Mouse (Mus musculus): Measurements from ENCODE around the gene Vpreb1. TPM values are rescaled to one million over a fixed set of nuclear protein-coding genes. Genes with fewer than 3 reads are reported as not detected.
"Not testable (repeated sequence)": the region's sequence is repeated elsewhere in the genome, so short reads cannot be mapped to it uniquely, and the experiment has no call there.

Vpreb1 gene
- polyA plus RNA-seq, 1 experiment, result 4.5 TPM

DNA sequence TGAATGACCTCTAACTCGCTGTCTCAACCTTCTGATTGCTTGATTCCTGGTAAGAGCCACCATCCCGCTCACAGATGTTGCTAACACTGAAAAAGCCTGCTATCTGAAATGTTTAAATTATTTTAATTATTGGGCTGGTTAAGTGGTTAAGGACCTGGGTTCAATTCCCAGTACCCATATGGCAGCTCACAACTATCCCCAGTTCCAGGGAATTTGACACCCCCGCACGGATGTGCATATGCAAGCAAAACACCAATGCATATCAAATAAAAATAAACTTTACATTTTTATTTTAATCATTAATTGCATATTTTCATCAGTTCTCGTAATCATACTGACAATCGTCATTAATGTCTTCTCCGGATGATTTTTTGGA lies 414 bp downstream of the Vpreb1 start:
- no peak for TF ChIP-seq CTCF (IDR thresholded peaks at IDR 0.05; ENCODE audit: extremely low read depth, insufficient read length, insufficient replicate concordance, low read depth, low read length)
- TF ChIP-seq POLR2A (IDR thresholded peaks at IDR 0.05; ENCODE audit: low read depth, low read length), result no peak

DNA sequence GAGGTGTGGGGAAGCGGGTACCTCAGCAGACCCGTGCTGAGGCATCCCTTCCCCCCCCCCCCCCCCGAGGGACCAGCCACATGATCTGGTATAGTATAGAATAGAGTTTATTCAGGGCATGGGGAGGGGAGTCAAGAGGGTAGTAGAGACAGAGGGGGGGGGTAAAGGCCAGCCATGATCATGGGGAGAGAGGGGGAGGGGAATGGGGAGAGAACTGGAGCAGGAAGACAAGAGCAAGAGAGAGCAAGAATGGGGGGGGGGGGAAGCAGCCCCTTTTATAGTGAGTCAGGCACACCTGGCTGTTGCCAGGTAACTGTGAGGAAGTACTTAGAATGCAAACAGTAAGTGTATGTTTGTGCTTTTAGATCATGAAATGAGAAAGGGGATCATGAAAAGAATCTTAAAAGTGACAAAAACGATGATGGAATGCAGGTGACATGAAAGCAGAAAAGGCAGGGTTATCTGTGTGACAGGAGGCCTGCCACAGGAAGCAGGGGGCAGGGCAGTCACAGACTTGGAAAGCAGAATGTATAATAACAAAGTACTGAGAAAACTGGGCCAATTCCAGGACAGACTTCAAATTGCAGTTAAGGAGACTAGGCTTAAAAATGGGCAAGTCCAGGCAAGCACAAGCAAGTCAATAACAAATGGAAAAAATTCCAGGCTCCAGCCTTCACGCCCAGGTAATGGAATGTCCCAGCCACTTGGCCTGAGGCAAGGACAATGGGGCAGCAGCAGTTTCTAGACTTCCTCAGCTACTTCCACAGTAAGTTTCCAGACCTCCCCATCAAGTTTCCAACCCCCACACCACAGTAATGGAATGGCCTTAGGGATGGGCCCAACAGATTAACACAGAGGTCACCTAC lies 4.7 kb downstream of the Vpreb1 start:
- no peak overlapping the region for H3K27ac ChIP-seq (ENCODE audit: insufficient read depth, low read depth, low read length)
- no peak for TF ChIP-seq POLR2A (IDR thresholded peaks at IDR 0.05; ENCODE audit: low read depth, low read length)
- no peak for TF ChIP-seq CTCF (IDR thresholded peaks at IDR 0.05; ENCODE audit: extremely low read depth, insufficient read length, insufficient replicate concordance, low read depth, low read length)
- H3K27me3 ChIP-seq (ENCODE audit: control insufficient read depth, insufficient read depth, low read length), result no peaks in the 10 kb centered on the region
- WGBS, result 42% methylated on average over 5 of the region's 5 CpGs
- H3K36me3 ChIP-seq (ENCODE audit: control insufficient read depth, insufficient read depth, low read length), result no peaks in the 10 kb centered on the region
- H3K4me3 ChIP-seq (ENCODE audit: low read depth, low read length), result no peak overlapping the region
- no peaks in the 10 kb centered on the region for H3K4me1 ChIP-seq (ENCODE audit: control insufficient read depth, insufficient read depth, insufficient read length, low read length)

More for the DNA sequence above, 414 bp downstream of the Vpreb1 start:
- no peak overlapping the region for H3K27ac ChIP-seq (ENCODE audit: insufficient read depth, low read depth, low read length)
- no peaks in the 10 kb centered on the region for H3K4me1 ChIP-seq (ENCODE audit: control insufficient read depth, insufficient read depth, insufficient read length, low read length)
- no peaks in the 10 kb centered on the region for H3K27me3 ChIP-seq (ENCODE audit: control insufficient read depth, insufficient read depth, low read length)
- H3K36me3 ChIP-seq (ENCODE audit: control insufficient read depth, insufficient read depth, low read length), result no peaks in the 10 kb centered on the region; the same call in 1 of the 2 replicates
- peak overlapping the region; percentile 92 for H3K4me3 ChIP-seq (ENCODE audit: low read depth, low read length)
- WGBS, result 31% methylated on average over 7 of the region's 7 CpGs

DNA sequence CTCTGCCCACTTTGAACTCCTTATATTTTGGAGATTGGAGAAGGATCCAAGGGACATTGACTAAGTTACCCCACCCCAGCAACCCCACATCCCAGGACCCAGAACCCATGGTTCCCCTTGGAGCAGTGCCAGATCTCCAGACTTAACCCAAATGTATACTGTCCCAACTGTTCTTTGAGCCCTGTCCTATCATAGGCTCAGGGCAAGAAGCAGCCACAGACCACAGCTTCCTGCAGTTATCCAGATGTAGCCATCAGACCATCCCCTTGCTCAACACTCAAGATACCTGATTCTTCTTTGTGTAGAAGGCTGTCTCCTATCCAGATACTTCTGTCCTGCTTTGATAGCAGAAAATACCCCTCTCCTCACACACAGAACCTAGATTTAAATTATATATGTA lies 5.4 kb downstream of the Vpreb1 start:
- TF ChIP-seq CTCF (IDR thresholded peaks at IDR 0.05; ENCODE audit: extremely low read depth, insufficient read length, insufficient replicate concordance, low read depth, low read length), result no peak
- no peak for TF ChIP-seq POLR2A (IDR thresholded peaks at IDR 0.05; ENCODE audit: low read depth, low read length)
- H3K27ac ChIP-seq (ENCODE audit: insufficient read depth, low read depth, low read length), result no peak overlapping the region
- no peaks in the 10 kb centered on the region for H3K4me1 ChIP-seq (ENCODE audit: control insufficient read depth, insufficient read depth, insufficient read length, low read length)
- no peaks in the 10 kb centered on the region for H3K36me3 ChIP-seq (ENCODE audit: control insufficient read depth, insufficient read depth, low read length)
- H3K4me3 ChIP-seq (ENCODE audit: low read depth, low read length), result no peak overlapping the region
- H3K27me3 ChIP-seq (ENCODE audit: control insufficient read depth, insufficient read depth, low read length), result no peaks in the 10 kb centered on the region

DNA sequence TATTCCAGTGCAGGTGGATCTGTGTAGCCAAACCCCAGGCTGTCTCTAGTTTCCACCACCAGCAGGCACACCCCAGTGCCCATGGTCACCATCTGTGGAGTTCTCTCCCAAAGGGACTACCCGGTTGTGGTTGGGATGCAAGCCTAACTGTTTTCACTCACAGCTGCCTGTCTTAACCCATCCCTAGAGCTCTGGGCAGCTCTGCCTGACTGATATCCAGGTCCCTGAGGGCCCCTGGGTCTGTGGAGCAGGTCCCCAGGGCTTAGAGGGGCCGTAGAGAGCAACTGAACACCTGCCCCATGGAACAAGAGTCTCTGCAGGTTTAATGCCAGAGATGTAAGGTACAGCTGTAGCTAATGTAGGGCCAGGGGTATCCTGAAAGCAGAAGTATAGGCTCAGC lies 6.7 kb downstream of the Vpreb1 start, which contains the start of gene Igll1:
TSS of gene Igll1 (minus strand) at position 8 of the 400 bp plus-strand sequence.
- no peaks in the 10 kb centered on the region for H3K36me3 ChIP-seq (ENCODE audit: control insufficient read depth, insufficient read depth, low read length)
- TF ChIP-seq CTCF (IDR thresholded peaks at IDR 0.05; ENCODE audit: extremely low read depth, insufficient read length, insufficient replicate concordance, low read depth, low read length) (no peak), POLR2A (IDR thresholded peaks at IDR 0.05; ENCODE audit: low read depth, low read length) (no peak)
- H3K27me3 ChIP-seq (ENCODE audit: control insufficient read depth, insufficient read depth, low read length), result no peaks in the 10 kb centered on the region
- no peak within 1 kb of the TSS for H3K4me3 ChIP-seq (ENCODE audit: low read depth, low read length)
- no peak within 1 kb of the TSS for H3K27ac ChIP-seq (ENCODE audit: insufficient read depth, low read depth, low read length)
- H3K4me1 ChIP-seq (ENCODE audit: control insufficient read depth, insufficient read depth, insufficient read length, low read length), result no peaks in the 10 kb centered on the region
- WGBS, result 61% methylated on average over 2 of the region's 2 CpGs

DNA sequence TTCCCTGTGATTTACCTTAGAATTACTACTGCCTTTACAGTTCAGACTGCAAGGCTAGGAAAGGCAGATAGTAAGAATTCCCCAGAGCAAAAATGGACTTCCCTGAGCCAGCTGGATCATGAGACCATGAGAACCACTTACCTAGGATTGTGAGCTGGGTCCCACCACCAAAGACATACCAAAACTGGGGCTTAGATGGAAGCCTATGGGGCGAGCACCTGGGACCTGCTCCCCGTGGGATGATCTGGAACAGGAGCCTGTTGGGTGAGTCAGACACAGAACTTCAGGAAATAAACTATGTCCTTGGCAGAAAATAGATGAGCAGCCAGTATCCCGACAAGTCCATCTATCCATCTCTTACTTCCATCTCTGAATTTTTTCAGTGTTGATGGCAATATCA lies 8.4 kb downstream of the Vpreb1 start:
- Histone ChIP-seq H3K27ac (ENCODE audit: insufficient read depth, low read depth, low read length) (no peak overlapping the region), H3K27me3 (ENCODE audit: control insufficient read depth, insufficient read depth, low read length) (no peaks in the 10 kb centered on the region), H3K36me3 (ENCODE audit: control insufficient read depth, insufficient read depth, low read length) (no peaks in the 10 kb centered on the region), H3K4me3 (ENCODE audit: low read depth, low read length) (no peak overlapping the region), H3K4me1 (ENCODE audit: control insufficient read depth, insufficient read depth, insufficient read length, low read length) (no peaks in the 10 kb centered on the region)
- no peak for TF ChIP-seq POLR2A (IDR thresholded peaks at IDR 0.05; ENCODE audit: low read depth, low read length)
- no peak for TF ChIP-seq CTCF (IDR thresholded peaks at IDR 0.05; ENCODE audit: extremely low read depth, insufficient read length, insufficient replicate concordance, low read depth, low read length)
- WGBS, result 59% methylated on average over 3 of the region's 3 CpGs

DNA sequence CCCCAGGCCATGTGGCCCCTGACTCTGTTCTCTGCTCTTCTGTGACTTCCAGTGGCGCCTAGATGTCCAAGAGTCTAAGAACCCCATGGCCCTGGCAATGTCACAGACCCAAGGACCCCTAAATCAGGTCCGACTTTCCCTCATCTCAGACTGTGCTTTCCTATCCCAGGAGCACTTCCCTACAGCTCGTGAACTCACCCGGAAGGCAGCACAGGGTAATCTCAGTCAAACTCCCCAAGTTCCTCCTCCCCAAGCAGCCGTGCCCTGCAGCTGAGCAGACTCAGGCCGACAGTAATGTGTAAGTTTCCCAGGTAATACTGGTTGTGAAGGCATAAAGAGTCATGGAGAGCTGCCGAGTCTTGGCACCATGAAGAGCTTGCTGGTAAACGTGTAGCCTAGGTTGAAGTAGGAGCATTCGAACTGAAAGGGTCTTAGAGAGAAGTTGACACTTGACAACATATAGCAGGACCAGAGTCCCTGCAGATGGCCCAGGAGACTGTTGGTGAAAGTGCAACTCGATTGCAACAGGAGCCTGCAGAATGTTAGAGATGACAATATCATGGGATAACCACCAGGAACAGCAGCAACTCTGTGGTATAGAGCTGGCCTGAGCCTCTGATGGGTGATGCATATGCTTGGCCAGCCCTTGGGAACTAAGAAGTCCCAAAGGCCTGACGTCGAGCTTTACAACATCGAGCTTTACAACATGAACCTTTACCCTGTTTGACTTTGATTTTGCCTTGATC lies 13.7 kb downstream of the Vpreb1 start:
- H3K27ac ChIP-seq (ENCODE audit: insufficient read depth, low read depth, low read length), result no peak overlapping the region
- no peak for TF ChIP-seq CTCF (IDR thresholded peaks at IDR 0.05; ENCODE audit: extremely low read depth, insufficient read length, insufficient replicate concordance, low read depth, low read length)
- no peaks in the 10 kb centered on the region for H3K27me3 ChIP-seq (ENCODE audit: control insufficient read depth, insufficient read depth, low read length)
- H3K4me1 ChIP-seq (ENCODE audit: control insufficient read depth, insufficient read depth, insufficient read length, low read length), result no peaks in the 10 kb centered on the region
- no peaks in the 10 kb centered on the region for H3K36me3 ChIP-seq (ENCODE audit: control insufficient read depth, insufficient read depth, low read length)
- H3K4me3 ChIP-seq (ENCODE audit: low read depth, low read length), result no peak overlapping the region
- 64% methylated on average over 13 of the region's 13 CpGs for WGBS

DNA sequence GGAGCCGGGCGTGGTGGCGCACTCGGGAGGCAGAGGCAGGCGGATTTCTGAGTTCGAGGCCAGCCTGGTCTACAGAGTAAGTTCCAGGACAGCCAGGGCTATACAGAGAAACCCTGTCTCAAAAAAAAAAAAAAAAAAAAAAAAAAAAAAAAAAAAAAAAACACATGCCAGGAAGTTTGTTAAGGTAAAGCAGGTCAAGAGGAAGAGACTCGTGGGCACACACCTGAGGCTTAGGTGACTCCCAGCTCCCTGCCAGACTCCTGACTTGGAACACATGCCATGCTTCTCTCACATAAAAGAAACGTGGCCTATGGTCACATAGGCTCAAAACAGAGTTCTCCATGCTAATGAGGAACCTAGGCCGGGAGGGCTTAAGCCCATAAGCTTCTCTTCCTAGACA lies 14.6 kb downstream of the Vpreb1 start:
- not testable (repeated sequence) for H3K4me1 ChIP-seq (ENCODE audit: control insufficient read depth, insufficient read depth, insufficient read length, low read length); H3K27ac ChIP-seq (ENCODE audit: insufficient read depth, low read depth, low read length); H3K4me3 ChIP-seq (ENCODE audit: low read depth, low read length); H3K36me3 ChIP-seq (ENCODE audit: control insufficient read depth, insufficient read depth, low read length); H3K27me3 ChIP-seq (ENCODE audit: control insufficient read depth, insufficient read depth, low read length)
- 79% methylated on average over 9 of the region's 9 CpGs for WGBS
